Mouse (Mus musculus) thymus, postnatal 14 days (tissue): ENCODE measurements at regions not wholly inside any gene's neighbourhood (a gene's known extent, or its start where the extent isn't known, plus 50 kb on each side); places are given as distances from the start of the nearest gene placed in this dataset.

ENCODE experiments used
- DNase-seq: peaks from one replicate; pipeline ENCODE4 v3.0.0; 2021

GRCm38 (mm10) chr4:34499731-34500130, 51.0 kb upstream of the Akirin2 start:
- DNase-seq = no peak
